Mouse (Mus musculus): ENCODE results near the gene Gm13212. TPM values are rescaled to one million over a fixed set of nuclear protein-coding genes. Genes with fewer than 3 reads are reported as not detected.
"Not testable (repeated sequence)": the region's sequence is repeated elsewhere in the genome, so short reads cannot be mapped to it uniquely, and the experiment has no call there.

Gm13212 gene
- total and polyA plus RNA-seq, 2 experiments from 2014 or later = 0.11 to 0.14 TPM

- Histone ChIP-seq H3K4me1 (ENCODE audit: insufficient read depth) (no peaks in the 10 kb centered on the region), H3K4me2 (ENCODE audit: low read depth) (no peak overlapping the region), H3K9me3 (ENCODE audit: low read length) (peaks cover 41% of the 10 kb centered on the region), H3K27me3 (ENCODE audit: insufficient read depth, low read length) (no peaks in the 10 kb centered on the region), H3K36me3 (ENCODE audit: insufficient read depth) (no peaks in the 10 kb centered on the region), H3K27ac (ENCODE audit: low read depth, low read length) (no peak overlapping the region), H3K9ac (no peak overlapping the region), H3K4me3 (ENCODE audit: low read depth, low read length) (no peak overlapping the region)
- DNase-seq (no peak), ATAC-seq (no peak)
- 78% methylated on average over 3 of the region's 3 CpGs for whole genome bisulfite sequencing
- TF ChIP-seq CTCF (IDR thresholded peaks at IDR 0.05; ENCODE audit: low read depth) = no peak
Measured at GRCm38 (mm10) chr4:145564111-145564821, 20.7 kb upstream of the Gm13212 start.

GRCm38 (mm10) chr4:145570461-145570860 is 14.5 kb upstream of the Gm13212 start:
- WGBS = 92% methylated on average over 6 of the region's 10 CpGs
- not testable (repeated sequence) for H3K27me3 ChIP-seq (ENCODE audit: insufficient read depth, low read length); H3K9ac ChIP-seq; H3K36me3 ChIP-seq (ENCODE audit: insufficient read depth); DNase-seq; H3K4me3 ChIP-seq (ENCODE audit: low read depth, low read length); H3K27ac ChIP-seq (ENCODE audit: low read depth, low read length); H3K4me1 ChIP-seq (ENCODE audit: insufficient read depth); ATAC-seq; H3K4me2 ChIP-seq (ENCODE audit: low read depth)
- peaks cover 15% of the 10 kb centered on the region; the same call in 1 of the 2 replicates for H3K9me3 ChIP-seq (ENCODE audit: low read length)

- not testable (repeated sequence) for H3K9me3 ChIP-seq (ENCODE audit: low read length); H3K27me3 ChIP-seq (ENCODE audit: insufficient read depth, low read length); ATAC-seq; H3K9ac ChIP-seq; DNase-seq; H3K4me1 ChIP-seq (ENCODE audit: insufficient read depth); H3K4me3 ChIP-seq (ENCODE audit: low read depth, low read length); H3K36me3 ChIP-seq (ENCODE audit: insufficient read depth); H3K27ac ChIP-seq (ENCODE audit: low read depth, low read length); H3K4me2 ChIP-seq (ENCODE audit: low read depth)
- 87% methylated on average over 8 of the region's 8 CpGs for WGBS
Measured at GRCm38 (mm10) chr4:145576623-145577022, 8.3 kb upstream of the Gm13212 start.

- WGBS = 93% methylated on average over 1 of the region's 1 CpGs
Measured at GRCm38 (mm10) chr4:145580333-145580732, 4.6 kb upstream of the Gm13212 start.

GRCm38 (mm10) chr4:145586046-145586445 is 1.1 kb downstream of the Gm13212 start:
- H3K27ac ChIP-seq (ENCODE audit: low read depth, low read length); H3K27me3 ChIP-seq (ENCODE audit: insufficient read depth, low read length); H3K9me3 ChIP-seq (ENCODE audit: low read length); H3K36me3 ChIP-seq (ENCODE audit: insufficient read depth); H3K9ac ChIP-seq; H3K4me1 ChIP-seq (ENCODE audit: insufficient read depth); H3K4me2 ChIP-seq (ENCODE audit: low read depth); H3K4me3 ChIP-seq (ENCODE audit: low read depth, low read length); ATAC-seq; DNase-seq: not testable (repeated sequence)
- WGBS = 87% methylated on average over 2 of the region's 2 CpGs

More at GRCm38 (mm10) chr4:145580333-145580732, 4.6 kb upstream of the Gm13212 start:
- not testable (repeated sequence) for ATAC-seq; H3K4me3 ChIP-seq (ENCODE audit: low read depth, low read length); H3K9ac ChIP-seq; H3K27ac ChIP-seq (ENCODE audit: low read depth, low read length); H3K9me3 ChIP-seq (ENCODE audit: low read length); DNase-seq; H3K27me3 ChIP-seq (ENCODE audit: insufficient read depth, low read length); H3K36me3 ChIP-seq (ENCODE audit: insufficient read depth); H3K4me2 ChIP-seq (ENCODE audit: low read depth); H3K4me1 ChIP-seq (ENCODE audit: insufficient read depth)

- not testable (repeated sequence) for H3K9ac ChIP-seq; H3K27me3 ChIP-seq (ENCODE audit: insufficient read depth, low read length); DNase-seq; H3K4me1 ChIP-seq (ENCODE audit: insufficient read depth); H3K9me3 ChIP-seq (ENCODE audit: low read length); H3K27ac ChIP-seq (ENCODE audit: low read depth, low read length); H3K4me2 ChIP-seq (ENCODE audit: low read depth); H3K4me3 ChIP-seq (ENCODE audit: low read depth, low read length); H3K36me3 ChIP-seq (ENCODE audit: insufficient read depth); ATAC-seq
- 69% methylated on average over 1 of the region's 1 CpGs for WGBS
Measured at GRCm38 (mm10) chr4:145594183-145594582, 9.2 kb downstream of the Gm13212 start.

- 90% methylated on average over 4 of the region's 4 CpGs for WGBS
- ATAC-seq = not testable (repeated sequence)
Measured at GRCm38 (mm10) chr4:145594798-145595197, 9.8 kb downstream of the Gm13212 start.

GRCm38 (mm10) chr4:145640416-145641185 is 55.6 kb downstream of the Gm13212 start:
- not testable (repeated sequence) for H3K36me3 ChIP-seq (ENCODE audit: insufficient read depth); ATAC-seq; H3K4me1 ChIP-seq (ENCODE audit: insufficient read depth); H3K9ac ChIP-seq; H3K27ac ChIP-seq (ENCODE audit: low read depth, low read length); H3K27me3 ChIP-seq (ENCODE audit: insufficient read depth, low read length); DNase-seq; H3K9me3 ChIP-seq (ENCODE audit: low read length); H3K4me2 ChIP-seq (ENCODE audit: low read depth); H3K4me3 ChIP-seq (ENCODE audit: low read depth, low read length)
- WGBS = 39% methylated on average over 76 of the region's 83 CpGs

More at GRCm38 (mm10) chr4:145594798-145595197, 9.8 kb downstream of the Gm13212 start:
- not testable (repeated sequence) for H3K27me3 ChIP-seq (ENCODE audit: insufficient read depth, low read length); H3K9me3 ChIP-seq (ENCODE audit: low read length); H3K4me1 ChIP-seq (ENCODE audit: insufficient read depth); H3K9ac ChIP-seq; H3K36me3 ChIP-seq (ENCODE audit: insufficient read depth); H3K4me2 ChIP-seq (ENCODE audit: low read depth); H3K27ac ChIP-seq (ENCODE audit: low read depth, low read length); H3K4me3 ChIP-seq (ENCODE audit: low read depth, low read length); DNase-seq

GRCm38 (mm10) chr4:145670385-145670784 is 85.4 kb downstream of the Gm13212 start, which contains the start of gene Zfp980:
Gene Zfp980, plus strand, starts transcription at chr4:145670685.
- not testable (repeated sequence) for ATAC-seq; H3K4me1 ChIP-seq (ENCODE audit: insufficient read depth); H3K27ac ChIP-seq (ENCODE audit: low read depth, low read length); DNase-seq; H3K9ac ChIP-seq; H3K4me2 ChIP-seq (ENCODE audit: low read depth); H3K4me3 ChIP-seq (ENCODE audit: low read depth, low read length); H3K27me3 ChIP-seq (ENCODE audit: insufficient read depth, low read length); H3K36me3 ChIP-seq (ENCODE audit: insufficient read depth); H3K9me3 ChIP-seq (ENCODE audit: low read length)
- WGBS = 87% methylated on average over 3 of the region's 3 CpGs

- not testable (repeated sequence) for H3K4me2 ChIP-seq (ENCODE audit: low read depth); H3K27me3 ChIP-seq (ENCODE audit: insufficient read depth, low read length); ATAC-seq; DNase-seq; H3K4me3 ChIP-seq (ENCODE audit: low read depth, low read length); H3K36me3 ChIP-seq (ENCODE audit: insufficient read depth); H3K27ac ChIP-seq (ENCODE audit: low read depth, low read length); H3K9me3 ChIP-seq (ENCODE audit: low read length); H3K4me1 ChIP-seq (ENCODE audit: insufficient read depth); H3K9ac ChIP-seq
- 64% methylated on average over 2 of the region's 2 CpGs for WGBS
Measured at GRCm38 (mm10) chr4:145674286-145674780, 89.4 kb downstream of the Gm13212 start.

Data from forebrain, postnatal 0 days (tissue).